Mouse (Mus musculus) gastrocnemius, postnatal 4 days (tissue): ENCODE measurements around the gene Btn1a1. TPM values are rescaled to one million over a fixed set of nuclear protein-coding genes. Genes with fewer than 3 reads are reported as not detected.

ENCODE experiments used
- DNase-seq, 2 experiments: peaks; one replicate each; pipeline ENCODE4 v3.0.0; 2021 to 2022; ENCODE audit warnings: low spot score in 2 of 2, mixed read lengths in 2 of 2
- total RNA-seq, 2 experiments: library from RNA; stranded (reverse); gene quantifications; 2 replicates each; pipeline ENCODE4 v1.2.3; 2021

Gene Btn1a1
- total RNA-seq, 2 experiments from 2014 or later: not detected

DNA sequence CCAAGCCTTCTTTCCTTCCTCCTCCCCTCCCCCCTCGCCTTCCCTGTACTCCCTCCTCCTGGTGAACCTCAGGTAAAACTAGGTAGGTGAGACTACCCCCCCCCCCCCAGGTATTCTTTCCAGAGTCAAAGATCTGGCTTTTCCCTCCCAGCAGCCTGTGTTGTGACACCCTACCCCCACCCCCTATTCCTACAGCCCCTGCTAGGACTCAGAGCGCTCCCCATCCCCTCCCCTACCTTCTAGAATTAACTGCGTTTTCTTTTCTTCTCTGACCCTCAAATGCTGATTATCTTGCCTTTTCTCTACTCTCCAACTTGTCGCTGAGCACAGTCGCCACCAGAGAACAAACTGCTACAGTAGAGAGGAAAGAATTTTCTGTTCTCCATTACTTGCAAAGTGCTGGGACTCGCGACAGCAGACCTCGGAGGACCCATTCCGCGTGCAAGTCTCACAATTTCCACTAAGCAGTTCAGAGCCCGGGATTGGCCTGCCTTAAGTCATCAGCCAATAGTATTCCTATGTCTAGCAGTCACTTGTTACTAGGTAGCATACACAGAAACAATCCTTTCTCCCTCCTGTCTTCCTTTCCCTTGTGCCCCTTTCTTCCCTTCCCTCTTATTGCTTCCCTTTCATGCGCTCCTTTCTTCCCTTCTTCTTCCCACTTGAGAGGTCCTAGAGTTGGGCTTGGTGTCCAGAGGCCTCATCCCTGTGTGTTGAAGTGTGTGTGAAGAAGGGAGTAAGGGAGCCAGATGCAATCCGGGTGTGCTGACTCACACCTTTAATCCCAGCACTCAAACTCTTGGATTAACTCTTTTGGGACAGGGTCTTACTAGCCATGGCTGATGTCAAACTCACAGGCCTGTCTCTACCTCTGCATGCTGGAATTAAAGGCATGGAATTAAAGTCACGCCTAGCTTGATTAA, 23.0 kb upstream of the Btn1a1 start, which contains the start of gene Btn2a2:
TSS of gene Btn2a2 (minus strand) at position 458 of the 923 bp plus-strand sequence.
- DNase-seq: peak in 1 of 2 experiments; percentile 39

DNA sequence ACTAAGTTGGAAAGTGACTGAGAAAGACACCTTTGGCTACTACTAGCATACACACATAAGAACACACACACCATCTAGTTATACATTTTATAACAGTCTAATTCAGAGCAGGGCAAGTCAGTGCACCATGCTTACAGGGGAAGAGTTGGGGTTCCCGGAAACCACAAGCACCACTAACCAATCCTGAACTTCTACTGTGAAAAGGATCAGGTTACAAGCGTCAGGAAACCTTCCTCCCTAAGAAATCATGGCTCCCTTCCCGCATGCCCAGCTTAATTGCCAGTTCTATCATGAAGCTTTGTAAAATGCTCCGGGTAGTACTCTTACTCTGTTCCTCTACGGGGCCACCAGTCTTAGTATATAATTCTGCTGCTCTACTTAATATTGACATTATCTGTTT, 19.6 kb upstream of the Btn1a1 start:
- DNase-seq: no peak

DNA sequence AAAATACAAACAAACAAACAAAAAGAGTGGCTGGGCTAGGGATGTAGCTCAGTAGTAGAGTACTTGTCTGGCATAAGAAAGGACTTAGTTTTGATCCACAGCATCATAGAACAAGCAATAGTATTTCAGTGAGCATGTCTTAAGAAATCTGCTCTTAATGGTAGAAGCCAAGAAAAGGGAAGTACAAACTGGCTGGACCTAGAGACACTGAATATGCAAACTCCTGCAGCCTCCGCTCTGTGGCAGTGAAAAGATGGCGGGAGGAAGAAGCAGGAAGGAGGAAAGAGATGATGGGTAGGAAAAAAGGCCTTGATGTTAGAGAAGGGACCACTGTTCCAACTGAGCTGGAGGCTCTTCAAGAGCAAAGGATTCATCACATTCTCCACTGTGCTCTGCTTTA, 17.5 kb upstream of the Btn1a1 start:
- DNase-seq: no peak

DNA sequence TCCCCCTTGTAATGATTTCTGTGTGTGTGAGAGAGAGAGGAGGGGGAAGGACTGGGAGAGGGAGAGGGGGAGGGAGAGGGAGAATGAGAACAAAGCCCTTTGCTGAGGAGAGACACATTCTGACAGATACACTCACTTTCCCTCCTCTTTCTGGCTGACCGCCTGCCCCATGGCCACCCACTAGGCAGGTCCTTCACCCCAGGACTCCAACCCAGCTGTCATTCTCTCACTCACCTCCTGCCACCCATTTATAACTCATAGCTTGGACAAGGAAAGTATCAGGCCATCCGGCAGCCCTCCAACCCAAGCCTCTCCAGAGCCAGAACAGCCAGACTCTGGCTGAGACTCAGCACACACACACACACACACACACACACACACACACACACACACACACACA, 10.0 kb upstream of the Btn1a1 start:
- peak in 1 of 2 experiments; percentile 16 for DNase-seq

DNA sequence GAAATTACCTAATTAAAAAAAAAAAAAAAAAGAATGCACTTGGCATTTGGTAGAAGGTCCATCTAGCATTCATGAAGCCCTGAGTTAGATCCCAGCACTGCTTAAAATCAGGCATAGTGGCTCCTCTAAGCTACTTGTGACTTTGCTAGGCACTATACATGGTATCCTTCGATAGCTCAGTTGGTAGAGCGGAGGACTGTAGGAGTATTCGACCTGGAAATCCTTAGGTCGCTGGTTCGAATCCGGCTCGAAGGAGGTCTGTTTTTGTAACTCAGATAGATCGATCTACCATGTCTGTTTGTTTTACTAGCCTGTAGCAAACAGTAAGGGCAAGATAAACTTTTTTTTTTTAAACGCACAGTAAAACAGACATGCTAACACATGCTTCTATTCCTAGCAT, 1.2 kb upstream of the Btn1a1 start:
- DNase-seq: peak in 1 of 2 experiments; percentile 25

- no peak for DNase-seq
These were observed 605 bp upstream of the Btn1a1 start for GRCm38 (mm10) chr13:23466306-23466705.

- no peak for DNase-seq
These were observed 797 bp downstream of the Btn1a1 start for GRCm38 (mm10) chr13:23464841-23465366.

GRCm38 (mm10) chr13:23464224-23464637, 1.5 kb downstream of the Btn1a1 start:
- DNase-seq: peak in 1 of 2 experiments; percentile 15

DNA sequence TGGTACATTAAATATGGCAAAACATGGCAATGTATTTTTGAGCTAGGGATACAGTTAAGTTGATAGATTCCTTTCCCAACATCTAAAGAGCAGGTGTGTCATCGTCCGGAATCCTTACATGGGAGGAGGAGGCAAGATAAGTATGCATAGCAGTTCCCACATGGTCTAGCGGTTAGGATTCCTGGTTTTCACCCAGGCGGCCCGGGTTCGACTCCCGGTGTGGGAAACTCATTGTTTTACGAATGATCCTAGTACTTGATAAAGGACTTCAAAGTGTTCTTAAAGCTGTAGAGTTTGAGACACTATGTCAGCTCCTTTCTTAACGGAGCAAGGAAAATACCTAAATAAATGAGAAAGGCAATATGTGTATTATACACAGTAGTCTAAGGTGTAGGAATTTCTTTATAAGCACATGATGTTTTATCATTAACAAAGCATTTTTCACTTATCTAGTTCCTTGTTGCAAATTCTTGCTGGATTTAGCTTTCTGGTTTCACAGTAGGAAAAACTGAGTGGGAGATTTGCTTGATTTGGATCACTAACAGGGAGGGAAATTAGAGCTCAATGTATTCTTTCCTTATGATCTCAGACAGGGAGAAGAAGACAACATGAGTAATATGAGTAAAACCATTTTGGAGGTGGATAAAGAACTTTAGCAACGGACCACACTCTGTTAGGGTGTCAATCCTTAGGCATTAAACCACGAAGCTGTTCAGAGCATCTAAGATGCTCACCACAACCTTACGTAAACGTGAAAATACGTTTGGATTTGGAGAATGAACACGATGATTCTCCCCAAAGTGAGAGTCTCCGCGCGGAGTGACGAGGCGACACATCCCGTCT, 2.1 kb downstream of the Btn1a1 start:
- peak in 1 of 2 experiments; percentile 28 for DNase-seq

DNA sequence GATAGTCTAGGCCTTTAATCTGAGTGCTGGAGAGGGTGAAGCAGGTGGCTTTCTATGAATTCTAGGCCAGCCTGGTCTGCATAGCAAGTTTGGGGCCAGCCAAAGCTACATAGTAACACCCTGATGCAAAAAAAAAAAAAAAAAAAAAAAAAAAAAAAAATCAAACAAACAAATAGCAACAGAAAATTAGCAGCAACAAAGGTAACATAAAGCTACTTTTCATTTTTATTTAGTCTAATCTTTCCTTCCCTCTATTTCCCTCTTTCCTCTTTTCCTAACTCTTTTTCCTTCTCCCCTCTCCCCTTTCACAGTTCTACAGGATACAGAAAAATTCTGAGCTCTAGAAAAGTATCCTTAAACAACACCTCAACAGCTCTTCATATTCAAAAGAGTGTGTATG, 3.0 kb downstream of the Btn1a1 start:
- DNase-seq: no peak

GRCm38 (mm10) chr13:23462063-23462462, 3.6 kb downstream of the Btn1a1 start:
- DNase-seq: no peak

DNA sequence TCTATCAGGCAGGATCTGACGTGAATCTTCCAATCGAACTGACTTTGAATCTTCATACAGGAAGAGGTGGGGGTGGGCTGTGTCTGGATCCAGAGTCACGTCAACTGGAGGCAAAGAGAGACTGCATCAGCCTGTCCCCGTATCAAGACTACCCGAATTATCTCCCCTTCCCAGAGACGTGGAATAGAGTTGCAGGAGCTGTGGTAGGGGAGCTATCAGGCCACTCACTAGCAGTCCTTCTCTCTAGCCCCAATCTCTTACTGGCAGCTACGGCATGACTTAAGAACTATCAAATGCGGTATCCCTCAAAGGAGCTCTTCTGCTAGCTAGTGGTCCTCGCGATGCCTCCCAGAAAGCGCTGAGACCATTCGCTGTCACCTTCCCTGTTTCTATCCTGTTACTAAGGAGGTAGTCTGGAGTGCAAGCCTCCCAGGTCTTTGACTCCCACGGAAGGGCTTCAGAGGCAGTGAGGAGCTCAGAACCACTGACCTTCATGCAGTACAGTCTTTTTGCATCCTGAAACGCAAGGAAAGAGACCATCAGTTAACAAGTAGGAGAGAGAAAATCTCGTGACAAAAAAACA, 6.3 kb downstream of the Btn1a1 start:
- no peak for DNase-seq

DNA sequence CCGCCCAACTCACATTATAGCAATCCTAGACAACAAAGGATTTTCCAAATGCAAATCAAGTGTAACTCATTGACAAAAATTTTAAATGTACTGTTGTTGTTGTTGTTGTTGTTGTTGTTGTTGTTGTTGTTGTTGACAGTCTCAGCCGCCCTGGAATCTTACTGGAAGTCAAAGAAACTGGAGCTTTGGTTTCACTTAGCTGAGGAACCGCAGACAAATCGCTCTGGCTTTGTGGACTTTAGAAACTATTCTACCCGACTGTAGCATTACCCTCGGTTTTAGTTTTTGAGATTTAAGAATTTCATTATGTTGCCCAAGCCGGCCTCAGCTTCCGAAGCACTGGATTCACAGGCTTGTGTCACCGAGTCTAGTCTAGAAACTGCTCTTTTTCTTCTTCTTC, 11.8 kb downstream of the Btn1a1 start:
- DNase-seq: no peak

DNA sequence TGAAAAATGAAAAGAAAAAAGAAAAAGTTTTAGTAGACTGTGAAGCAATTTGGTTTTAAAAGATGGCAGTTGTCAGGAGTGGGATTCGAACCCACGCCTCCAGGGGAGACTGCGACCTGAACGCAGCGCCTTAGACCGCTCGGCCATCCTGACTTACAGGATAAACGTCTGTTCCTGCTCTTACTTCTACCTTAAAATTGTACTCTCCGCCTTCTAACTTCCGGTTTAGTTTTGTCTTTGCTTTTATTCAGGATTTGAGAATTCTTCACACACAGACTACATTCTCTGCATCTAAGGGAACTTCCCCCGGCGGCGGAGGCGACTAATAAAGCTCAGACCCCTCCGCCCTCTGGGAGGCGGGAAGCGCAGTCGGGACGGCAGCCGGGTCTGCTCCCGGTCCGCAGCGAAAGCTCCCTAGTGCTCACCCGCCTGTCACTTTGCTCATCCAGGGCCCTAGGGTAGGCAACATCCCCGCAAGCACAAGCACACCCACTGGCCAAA, 12.3 kb downstream of the Btn1a1 start:
- DNase-seq: peak; percentile 46 to 70

- DNase-seq: peak in 1 of 2 experiments; percentile 61
These were observed 15.3 kb downstream of the Btn1a1 start for GRCm38 (mm10) chr13:23450398-23450797.

DNA sequence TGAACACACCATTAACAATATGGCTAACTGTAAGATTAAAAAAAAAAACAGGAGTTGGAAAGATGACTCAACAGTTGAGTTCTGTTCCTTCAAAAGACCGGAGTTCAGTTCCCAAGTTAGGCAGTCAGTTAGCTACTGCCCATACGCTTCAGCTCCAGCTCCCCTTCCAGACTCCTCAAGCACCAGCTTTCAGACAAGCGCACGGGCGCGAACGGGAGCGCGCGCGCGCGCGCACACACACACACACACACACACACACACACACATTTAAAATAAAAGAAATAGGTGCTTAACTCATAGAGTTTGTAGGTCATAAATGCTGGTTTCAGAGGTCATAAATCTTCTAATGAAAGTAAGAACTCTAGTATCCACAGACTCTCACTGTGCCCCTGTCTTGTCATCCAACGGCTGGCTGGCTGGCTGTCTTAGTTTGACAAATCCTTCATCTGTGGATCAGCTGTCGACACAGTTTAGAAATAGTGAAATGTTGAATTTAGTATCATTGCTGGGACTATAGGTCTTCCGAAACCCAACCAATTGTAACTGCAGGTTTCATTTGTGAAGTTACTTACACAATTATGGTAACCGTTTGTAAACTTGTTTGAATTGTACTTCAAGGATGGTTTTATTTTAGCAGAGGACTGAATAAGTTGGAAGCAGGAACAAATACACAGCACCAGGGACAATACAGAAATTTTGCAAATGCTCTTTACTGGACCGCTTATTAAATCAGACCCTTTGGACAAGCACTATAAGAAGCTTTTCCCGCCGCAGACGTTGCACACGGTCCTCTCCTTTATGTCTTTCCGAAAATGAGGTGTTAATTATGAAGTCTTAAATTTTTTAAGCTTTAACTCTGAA, 16.2 kb downstream of the Btn1a1 start:
- peak in 1 of 2 experiments; percentile 46 for DNase-seq

- no peak for DNase-seq
These were observed 16.9 kb downstream of the Btn1a1 start for GRCm38 (mm10) chr13:23448758-23449157.

DNA sequence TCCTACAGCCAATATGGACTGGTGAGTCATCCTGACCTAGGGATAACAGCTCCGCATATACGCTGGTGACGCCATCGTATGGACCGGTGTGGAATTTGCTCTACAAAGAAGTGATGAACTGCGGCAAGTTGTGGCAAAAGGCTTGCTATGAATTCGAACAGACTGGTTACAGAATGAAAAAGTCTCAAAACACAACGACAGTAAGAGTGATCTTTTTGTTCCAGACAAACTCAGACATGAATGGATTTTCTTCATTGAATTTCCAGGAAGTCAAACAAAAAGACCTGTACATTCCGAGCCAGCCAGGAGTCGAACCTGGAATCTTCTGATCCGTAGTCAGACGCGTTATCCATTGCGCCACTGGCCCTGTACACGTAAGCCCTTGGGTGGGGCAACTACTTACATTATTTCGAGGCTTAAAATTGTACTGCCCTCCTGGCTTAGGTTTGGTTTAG, 19.2 kb downstream of the Btn1a1 start:
- peak; percentile 49 to 71 for DNase-seq

GRCm38 (mm10) chr13:23445561-23446320, 20.0 kb downstream of the Btn1a1 start:
- DNase-seq: peak; percentile 77 to 89
